Mouse (Mus musculus): ENCODE measurements at regions not wholly inside any gene's neighbourhood (a gene's known extent, or its start where the extent isn't known, plus 50 kb on each side); places are given as distances from the start of the nearest gene placed in this dataset.

GRCm38 (mm10) chr1:189068204-189068603 lies 60.6 kb upstream of the Kctd3 start:
- Histone ChIP-seq H3K4me3 (ENCODE audit: insufficient read depth, low read length) (no peak overlapping the region), H3K4me1 (ENCODE audit: control insufficient read depth, insufficient read depth, low read length) (no peaks in the 10 kb centered on the region), H3K27ac (ENCODE audit: insufficient read depth, low read depth, low read length) (no peak overlapping the region)
- no peak for TF ChIP-seq POLR2A (IDR thresholded peaks at IDR 0.05; ENCODE audit: borderline replicate concordance, low read depth, low read length)
- TF ChIP-seq CTCF (IDR thresholded peaks at IDR 0.05; ENCODE audit: low read depth, low read length): no peak

GRCm38 (mm10) chr1:189067204-189067960 lies 59.7 kb upstream of the Kctd3 start:
- TF ChIP-seq CTCF (IDR thresholded peaks at IDR 0.05; ENCODE audit: low read depth, low read length) (no peak), POLR2A (IDR thresholded peaks at IDR 0.05; ENCODE audit: borderline replicate concordance, low read depth, low read length) (no peak)

GRCm38 (mm10) chr1:189066446-189067151 lies 59.0 kb upstream of the Kctd3 start:
- Histone ChIP-seq H3K4me1 (ENCODE audit: control insufficient read depth, insufficient read depth, low read length) (no peaks in the 10 kb centered on the region), H3K27ac (ENCODE audit: insufficient read depth, low read depth, low read length) (no peak overlapping the region), H3K4me3 (ENCODE audit: insufficient read depth, low read length) (no peak overlapping the region)
- TF ChIP-seq CTCF (IDR thresholded peaks at IDR 0.05; ENCODE audit: low read depth, low read length): no peak
- no peak for TF ChIP-seq POLR2A (IDR thresholded peaks at IDR 0.05; ENCODE audit: borderline replicate concordance, low read depth, low read length)

More at GRCm38 (mm10) chr1:189067204-189067960, 59.7 kb upstream of the Kctd3 start:
- Histone ChIP-seq H3K27ac (ENCODE audit: insufficient read depth, low read depth, low read length) (no peak overlapping the region), H3K4me3 (ENCODE audit: insufficient read depth, low read length) (no peak overlapping the region), H3K4me1 (ENCODE audit: control insufficient read depth, insufficient read depth, low read length) (no peaks in the 10 kb centered on the region)

DNA sequence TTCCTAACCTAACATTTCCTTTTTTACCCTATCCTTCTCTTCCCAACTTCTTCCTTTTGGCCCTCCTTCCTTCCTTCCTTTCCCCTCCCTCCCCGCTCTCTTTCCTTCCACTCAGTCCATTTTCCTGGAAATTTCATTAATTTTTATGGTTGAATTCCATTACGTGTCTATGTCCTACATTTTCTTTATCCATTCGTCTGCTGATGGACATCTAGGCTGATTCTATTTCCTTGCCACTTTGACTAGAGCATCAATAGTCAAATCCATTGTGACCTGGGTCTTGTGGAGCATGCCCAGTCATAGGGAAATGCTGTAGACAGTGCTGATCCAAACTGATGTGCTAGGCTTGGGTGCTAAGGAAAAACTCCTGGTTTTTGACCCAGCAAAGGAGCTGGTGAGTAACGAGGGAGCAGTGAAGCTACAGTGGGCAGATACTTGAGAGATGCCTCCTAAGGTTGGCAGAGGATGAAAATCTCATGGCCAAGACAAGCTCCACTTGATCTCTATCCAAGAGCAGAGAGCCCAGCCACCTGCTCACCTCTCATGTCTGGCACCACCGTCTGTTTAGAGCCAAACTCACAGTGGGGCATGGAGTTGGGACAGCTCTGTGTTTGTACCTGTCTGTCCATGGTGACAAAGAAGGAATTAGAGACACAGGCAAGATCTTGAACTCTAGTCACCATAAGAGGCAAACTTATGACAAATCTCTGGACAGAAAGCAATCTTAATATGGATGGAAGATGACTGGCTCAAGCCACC lies 57.7 kb upstream of the Kctd3 start:
- Histone ChIP-seq H3K4me1 (ENCODE audit: control insufficient read depth, insufficient read depth, low read length) (no peaks in the 10 kb centered on the region), H3K27ac (ENCODE audit: insufficient read depth, low read depth, low read length) (no peak overlapping the region), H3K4me3 (ENCODE audit: insufficient read depth, low read length) (no peak overlapping the region)
- TF ChIP-seq POLR2A (IDR thresholded peaks at IDR 0.05; ENCODE audit: borderline replicate concordance, low read depth, low read length) (no peak), CTCF (IDR thresholded peaks at IDR 0.05; ENCODE audit: low read depth, low read length) (no peak)

DNA sequence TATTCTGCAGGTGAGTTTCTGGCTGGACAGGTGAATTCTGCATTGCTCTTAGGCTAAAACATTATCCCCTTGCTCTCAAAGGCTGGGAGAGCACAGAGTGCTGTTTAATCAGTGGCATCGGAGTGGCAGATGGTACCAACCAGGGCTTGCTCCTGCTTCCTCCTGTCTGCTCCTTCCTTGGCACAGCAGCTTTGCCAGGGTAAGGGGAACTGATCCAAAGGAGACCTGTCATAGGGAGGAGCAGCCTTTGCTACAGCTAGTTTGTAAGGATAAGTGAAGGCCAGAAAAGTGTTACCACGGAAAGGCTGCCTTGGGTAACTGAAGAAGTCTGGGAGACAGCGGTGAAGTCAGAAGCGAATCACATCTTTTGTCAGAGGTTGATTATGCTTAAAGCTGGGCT lies 57.0 kb upstream of the Kctd3 start:
- no peak overlapping the region for H3K27ac ChIP-seq (ENCODE audit: insufficient read depth, low read depth, low read length)
- no peaks in the 10 kb centered on the region for H3K4me1 ChIP-seq (ENCODE audit: control insufficient read depth, insufficient read depth, low read length)
- no peak overlapping the region for H3K4me3 ChIP-seq (ENCODE audit: insufficient read depth, low read length)
- TF ChIP-seq POLR2A (IDR thresholded peaks at IDR 0.05; ENCODE audit: borderline replicate concordance, low read depth, low read length): no peak
- TF ChIP-seq CTCF (IDR thresholded peaks at IDR 0.05; ENCODE audit: low read depth, low read length): no peak

GRCm38 (mm10) chr1:189063699-189064098 lies 56.1 kb upstream of the Kctd3 start:
- no peak overlapping the region for H3K4me3 ChIP-seq (ENCODE audit: insufficient read depth, low read length)
- TF ChIP-seq POLR2A (IDR thresholded peaks at IDR 0.05; ENCODE audit: borderline replicate concordance, low read depth, low read length) (no peak), CTCF (IDR thresholded peaks at IDR 0.05; ENCODE audit: low read depth, low read length) (no peak)
- H3K27ac ChIP-seq (ENCODE audit: insufficient read depth, low read depth, low read length): no peak overlapping the region

GRCm38 (mm10) chr1:189063209-189063608 lies 55.6 kb upstream of the Kctd3 start:
- TF ChIP-seq CTCF (IDR thresholded peaks at IDR 0.05; ENCODE audit: low read depth, low read length) (no peak), POLR2A (IDR thresholded peaks at IDR 0.05; ENCODE audit: borderline replicate concordance, low read depth, low read length) (no peak)
- no peak overlapping the region for H3K27ac ChIP-seq (ENCODE audit: insufficient read depth, low read depth, low read length)
- no peak overlapping the region for H3K4me3 ChIP-seq (ENCODE audit: insufficient read depth, low read length)
- H3K4me1 ChIP-seq (ENCODE audit: control insufficient read depth, insufficient read depth, low read length): no peaks in the 10 kb centered on the region

More at GRCm38 (mm10) chr1:189063699-189064098, 56.1 kb upstream of the Kctd3 start:
- no peaks in the 10 kb centered on the region for H3K4me1 ChIP-seq (ENCODE audit: control insufficient read depth, insufficient read depth, low read length)

All from bone marrow macrophage, adult 2 months (primary cell).